Mouse (Mus musculus) ES-Bruce4 (cell line): ENCODE measurements around the gene Akt2.

ENCODE experiments used
- CTCF ChIP-seq: IDR thresholded peaks from one replicate; pipeline ENCODE4 v1.8.1; 2011; ENCODE audit warnings: low read depth, low read length
- EP300 ChIP-seq: IDR thresholded peaks from 2 replicates; pipeline ENCODE4 v1.6.1; 2011; ENCODE audit warnings: low read depth, low read length; ENCODE audit not compliant: insufficient read depth
- POLR2A ChIP-seq: IDR thresholded peaks from one replicate; pipeline ENCODE4 v1.8.1; 2011; ENCODE audit warnings: low read length; ENCODE audit not compliant: insufficient read depth

- no peak for TF ChIP-seq CTCF
- TF ChIP-seq POLR2A = no peak
- TF ChIP-seq EP300 = no peak
Observed at GRCm38 (mm10) chr7:27612940-27613339, 21.6 kb downstream of the Akt2 start.
